Mouse (Mus musculus) limb, embryonic 12.5 days (tissue): ENCODE measurements around the gene Spdye4b. TPM values are rescaled to one million over a fixed set of nuclear protein-coding genes. Genes with fewer than 3 reads are reported as not detected.

Experiments
- microRNA-seq: library from miRNA; unstranded; fragments of <30 nt; microRNA quantifications from one replicate; pipeline ENCODE4, GENCODE M21; 2017
- polyA plus RNA-seq: library from polyadenylated mRNA; unstranded; fragments of >200 nt; fragmentation: Nextera tagmentation; extraction: Ambion mirVana; gene quantifications from 2 replicates; pipeline ENCODE4 v1.2.1, GENCODE M21; 2016

Spdye4b gene
- polyA plus RNA-seq, 1 experiment from 2014 or later: not detected

Small RNA genes within 50 kb of the gene (microRNA-seq; reads per million reads assigned to microRNA genes)
- gene Gm44405: not detected

Other genes with a start within 250 kb of the Spdye4b start
- gene Fscn1, start 220.7 kb upstream of the Spdye4b start, polyA plus RNA-seq: 576 and 587 TPM in 2 replicates
- gene Rnf216, start 68.0 kb upstream of the Spdye4b start, polyA plus RNA-seq: 58.2 and 60.1 TPM in 2 replicates
- not detected in 2 replicates for gene Olfr718-ps1, start 33.4 kb upstream of the Spdye4b start, polyA plus RNA-seq
- 19.4 and 21.5 TPM in 2 replicates for gene Rbak, start 242 bp upstream of the Spdye4b start, polyA plus RNA-seq
- gene Spdye4a, start 45.9 kb downstream of the Spdye4b start, polyA plus RNA-seq: not detected in 2 replicates
- 25.1 and 26.1 TPM in 2 replicates for gene Zfp12, start 54.1 kb downstream of the Spdye4b start, polyA plus RNA-seq
- 8.5 and 11.0 TPM in 2 replicates for gene Zfp316, start 89.0 kb downstream of the Spdye4b start, polyA plus RNA-seq
- 0.12 and 0.18 TPM in 2 replicates for gene Zfp853, start 112.6 kb downstream of the Spdye4b start, polyA plus RNA-seq
- 53.9 and 56.9 TPM in 2 replicates for gene E130309D02Rik, start 134.3 kb downstream of the Spdye4b start, polyA plus RNA-seq
- gene Zdhhc4, start 148.2 kb downstream of the Spdye4b start, polyA plus RNA-seq: 77.1 and 87.0 TPM in 2 replicates
- 0.64 and 0.65 TPM in 2 replicates for gene Grid2ip, start 176.3 kb downstream of the Spdye4b start, polyA plus RNA-seq
- 288 and 297 TPM in 2 replicates for gene Kdelr2, start 222.8 kb downstream of the Spdye4b start, polyA plus RNA-seq